Mouse (Mus musculus): Measurements from ENCODE around the gene Hnrnpul1.

DNA sequence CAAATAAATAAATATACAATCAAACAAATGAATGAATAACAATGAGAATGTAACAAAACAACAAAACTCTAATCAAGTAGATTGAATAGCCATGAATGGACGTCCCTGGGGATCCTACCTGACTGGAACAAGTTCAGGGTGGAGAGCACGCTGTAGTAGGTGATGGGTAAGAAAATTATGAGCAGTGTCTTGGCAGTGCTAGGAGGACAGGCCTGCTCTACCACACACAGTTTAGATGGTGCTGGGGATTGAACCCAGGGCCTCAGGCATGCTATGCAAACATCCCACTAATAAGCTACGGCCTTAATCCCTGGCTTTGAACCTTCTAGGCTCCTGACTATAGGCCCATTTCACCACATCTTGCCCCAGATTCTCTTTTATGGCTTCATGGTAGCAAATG, 37.1 kb downstream of the Hnrnpul1 start:
- TF ChIP-seq CHD2 (IDR thresholded peaks at IDR 0.05; ENCODE audit: low read depth, low read length) (no peak), HCFC1 (IDR thresholded peaks at IDR 0.05; ENCODE audit: borderline replicate concordance, insufficient read depth, low read length) (no peak), MAFK (IDR thresholded peaks at IDR 0.05; ENCODE audit: insufficient read depth, low read depth, low read length) (no peak), ZNF384 (IDR thresholded peaks at IDR 0.05; ENCODE audit: low read depth, low read length) (no peak)

All from ES-E14 (cell line).